9 mouse cellular contexts compared by ENCODE assay signal in genomic region chr5:107296512-107297322, GRCm38 (mm10). TPM values are rescaled to one million over a fixed set of nuclear protein-coding genes. Genes with fewer than 3 reads are reported as not detected.
DNase-seq lines count a peak whose midpoint lies in the region; ATAC-seq and TF ChIP-seq lines count a peak whose summit lies in the region.
"Had no signal": no experiment of that assay in that cellular context is flagged by ENCODE, and none has a peak within 500 bp of the region (broad histone marks: within the 10 kb centered on the region; RNA-seq: fewer than 3 reads in every experiment).

No protein-coding gene starts in this region.

- H3K9ac ChIP-seq in lung, embryonic 14.5 days: no peak overlapping the region
- no peak overlapping the region for H3K9ac ChIP-seq in intestine, embryonic 16.5 days (ENCODE audit: low read depth, low read length)
- no peak overlapping the region for H3K9ac ChIP-seq in limb, embryonic 14.5 days (ENCODE audit: low read depth, low read length, severe bottlenecking)

- H3K4me2 ChIP-seq in lung, embryonic 14.5 days: peak overlapping the region; percentile 34
- peak overlapping the region; percentile 26; the same call in 1 of the 2 replicates for H3K4me2 ChIP-seq in intestine, embryonic 16.5 days (ENCODE audit: low read depth, low read length)
- H3K4me2 ChIP-seq in limb, embryonic 14.5 days (replicated peaks; ENCODE audit: low read depth, low read length, severe bottlenecking): peak overlapping the region; percentile 30

- H3K36me3 ChIP-seq in lung, embryonic 14.5 days (ENCODE audit: insufficient read depth): no peaks in the 10 kb centered on the region
- H3K36me3 ChIP-seq in intestine, embryonic 16.5 days (ENCODE audit: control insufficient read depth, insufficient read depth, low read length): no peaks in the 10 kb centered on the region
- no peaks in the 10 kb centered on the region for H3K36me3 ChIP-seq in limb, embryonic 14.5 days (ENCODE audit: control insufficient read depth, insufficient read depth, low read length)

- H3K9me3 ChIP-seq in lung, embryonic 14.5 days (ENCODE audit: low read depth, low read length): no peaks in the 10 kb centered on the region
- no peaks in the 10 kb centered on the region for H3K9me3 ChIP-seq in intestine, embryonic 16.5 days (ENCODE audit: control insufficient read depth, low read length)
- no peaks in the 10 kb centered on the region for H3K9me3 ChIP-seq in limb, embryonic 14.5 days (ENCODE audit: control insufficient read depth, low read length)

- no peak for TF ChIP-seq POLR2A in limb, embryonic 14.5 days (IDR thresholded peaks at IDR 0.05; ENCODE audit: borderline replicate concordance, extremely low read depth, insufficient read depth, insufficient read length)

- H3K27me3 ChIP-seq in lung, embryonic 14.5 days (ENCODE audit: insufficient read depth, low read length): no peaks in the 10 kb centered on the region
- H3K27me3 ChIP-seq in intestine, embryonic 16.5 days (replicated peaks; ENCODE audit: control insufficient read depth, insufficient read depth, low read length): no peaks in the 10 kb centered on the region
- no peaks in the 10 kb centered on the region for H3K27me3 ChIP-seq in limb, embryonic 14.5 days (ENCODE audit: control insufficient read depth, insufficient read depth, low read length)

- DNase-seq in lung, embryonic 14.5 days: no peak
- DNase-seq in lung, postnatal 36 days: no peak
- peak; percentile 66 for DNase-seq in cerebellum, adult 8-10 months
- DNase-seq in limb, embryonic 14.5 days (ENCODE audit: low spot score): peak; percentile 37
- DNase-seq in left cerebral cortex, postnatal 10 days (ENCODE audit: extremely low spot score in 1 of 2, low spot score in 2 of 2): no peak
- no peak for DNase-seq in gastrocnemius, postnatal 25 days
- DNase-seq in heart, postnatal 10 days: no peak

- no peak for TF ChIP-seq CTCF in lung, embryonic 14.5 days (IDR thresholded peaks at IDR 0.05; ENCODE audit: low read depth)

- no peak for ATAC-seq in lung, embryonic 14.5 days (ENCODE audit: insufficient read depth)
- ATAC-seq in intestine, embryonic 16.5 days: no peak
- peak; percentile 53; the same call in 1 of the 2 replicates for ATAC-seq in limb, embryonic 14.5 days (ENCODE audit: low FRiP score, low read depth)
- ATAC-seq: midbrain, embryonic 16.5 days had no signal

- no peak overlapping the region for H3K4me3 ChIP-seq in lung, embryonic 14.5 days (ENCODE audit: low read depth, low read length)
- no peak overlapping the region for H3K4me3 ChIP-seq in intestine, embryonic 16.5 days (ENCODE audit: low read length)
- H3K4me3 ChIP-seq in limb, embryonic 14.5 days (replicated peaks; ENCODE audit: low read length): peak overlapping the region; percentile 10; the same call in 1 of the 2 replicates

- H3K4me1 ChIP-seq in lung, embryonic 14.5 days (ENCODE audit: insufficient read depth): peaks cover 7% of the 10 kb centered on the region
- H3K4me1 ChIP-seq in intestine, embryonic 16.5 days (ENCODE audit: control insufficient read depth, insufficient read depth, low read length): peaks cover 8% of the 10 kb centered on the region
- peaks cover 12% of the 10 kb centered on the region for H3K4me1 ChIP-seq in limb, embryonic 14.5 days (ENCODE audit: control insufficient read depth, insufficient read depth, low read length)

- intact Hi-C loops in left cerebral cortex, postnatal 10 days (cut with DNase I): no loop called here
- intact Hi-C loops in heart, postnatal 10 days (cut with DNase I): no loop called here

- WGBS in lung, embryonic 14.5 days: 38% methylated on average over 9 of the region's 9 CpGs
- 42% methylated on average over 9 of the region's 9 CpGs for WGBS in intestine, embryonic 16.5 days
- 13% methylated on average over 9 of the region's 9 CpGs for WGBS in limb, embryonic 14.5 days

- no peak overlapping the region for H3K27ac ChIP-seq in lung, embryonic 14.5 days (ENCODE audit: low read depth)
- H3K27ac ChIP-seq in intestine, embryonic 16.5 days (ENCODE audit: low read length): no peak overlapping the region
- H3K27ac ChIP-seq in limb, embryonic 14.5 days (replicated peaks; ENCODE audit: low read depth, low read length): 0 out of 2 replicates have a peak overlapping the region, but pooled peaks have one; percentile 29

RNA-seq across cellular contexts. Expression of gene Tgfbr3, which starts 7.3 kb away (rescaled TPM):
- 23.8 and 23.9 TPM in 2 replicates for polyA plus RNA-seq in lung, embryonic 14.5 days (2014; fragmentation: Nextera tagmentation; extraction: Ambion mirVana)
- 14.6 and 14.9 TPM in 2 replicates for polyA plus RNA-seq in intestine, embryonic 16.5 days (2015; fragmentation: Nextera tagmentation; extraction: Ambion mirVana)
- 20.7 and 23.2 TPM in 2 replicates for polyA plus RNA-seq in limb, embryonic 14.5 days (2012; rRNA removed)
- polyA plus RNA-seq in limb, embryonic 14.5 days (2014; fragmentation: Nextera tagmentation; extraction: Ambion mirVana): 29.0 and 29.4 TPM in 2 replicates
- total RNA-seq in left cerebral cortex, postnatal 10 days (2021): 1 to 10 TPM; 7.2 to 7.7 TPM
- 10 to 100 TPM; 13.6 to 20.1 TPM for total RNA-seq in gastrocnemius, postnatal 25 days (2021)
- total RNA-seq in heart, postnatal 10 days (2021): 10 to 100 TPM; 42.6 to 52.0 TPM

RNA-seq across cellular contexts. Expression of gene Brdt, which starts 34.2 kb away (rescaled TPM):
- 1.4 and 1.5 TPM in 2 replicates for polyA plus RNA-seq in lung, embryonic 14.5 days (2014; fragmentation: Nextera tagmentation; extraction: Ambion mirVana)
- polyA plus RNA-seq in intestine, embryonic 16.5 days (2015; fragmentation: Nextera tagmentation; extraction: Ambion mirVana): 0.98 and 1.0 TPM in 2 replicates
- 4.8 and 5.0 TPM in 2 replicates for polyA plus RNA-seq in limb, embryonic 14.5 days (2012; rRNA removed)
- polyA plus RNA-seq in limb, embryonic 14.5 days (2014; fragmentation: Nextera tagmentation; extraction: Ambion mirVana): 4.3 and 4.5 TPM in 2 replicates
- total RNA-seq in left cerebral cortex, postnatal 10 days (2021): 10 to 100 TPM; 11.4 to 11.9 TPM
- total RNA-seq in gastrocnemius, postnatal 25 days (2021): 1 to 10 TPM; 2.3 to 2.4 TPM
- total RNA-seq in heart, postnatal 10 days (2021): 1 to 10 TPM; 1.0 to 1.2 TPM

Comparison
In these comparisons a context has a peak if more than half of its experiments do, and no peak if none do; other contexts are left out.
1. DNase-seq: peak in cerebellum, adult 8-10 months (single experiment) and limb, embryonic 14.5 days (single experiment); none in lung, embryonic 14.5 days (single experiment), lung, postnatal 36 days (single experiment), left cerebral cortex, postnatal 10 days (0 of 2), gastrocnemius, postnatal 25 days (single experiment) and heart, postnatal 10 days (0 of 2).
2. Peak in every context shown above with its lines, with median percentiles within 50 percentile points of each other: H3K4me2 ChIP-seq.